Comparison of ENCODE assay signal across 14 mouse cellular contexts in genomic region chr4:132972101-132972500, GRCm38 (mm10). TPM values are rescaled to one million over a fixed set of nuclear protein-coding genes. Genes with fewer than 3 reads are reported as not detected.
A peak's percentile ranks its signal among the peaks of the same experiment; 100 is the strongest.
DNase-seq lines count a peak whose midpoint lies in the region; ATAC-seq and TF ChIP-seq lines count a peak whose summit lies in the region.
"Had no signal": no experiment of that assay in that cellular context is flagged by ENCODE, and none has a peak within 500 bp of the region (broad histone marks: within the 10 kb centered on the region; RNA-seq: fewer than 3 reads in every experiment).

No protein-coding gene starts in this region.

- H3K9me3 ChIP-seq in hindbrain, embryonic 10.5 days = no peaks in the 10 kb centered on the region
- no peaks in the 10 kb centered on the region for H3K9me3 ChIP-seq in hindbrain, embryonic 16.5 days (ENCODE audit: control insufficient read depth, low read length)
- H3K9me3 ChIP-seq in forebrain, embryonic 16.5 days (ENCODE audit: control insufficient read depth, low read length) = no peaks in the 10 kb centered on the region
- H3K9me3 ChIP-seq: forebrain, embryonic 10.5 days; hindbrain, embryonic 12.5 days; liver, embryonic 13.5 days had no signal

- no peak for ATAC-seq in hindbrain, embryonic 16.5 days
- no peak for ATAC-seq in forebrain, embryonic 16.5 days

- H3K36me3 ChIP-seq in hindbrain, embryonic 10.5 days = no peaks in the 10 kb centered on the region
- H3K36me3 ChIP-seq in hindbrain, embryonic 16.5 days (ENCODE audit: control insufficient read depth, insufficient read depth, low read length) = no peaks in the 10 kb centered on the region
- no peaks in the 10 kb centered on the region for H3K36me3 ChIP-seq in forebrain, embryonic 16.5 days (ENCODE audit: control insufficient read depth, insufficient read depth)
- H3K36me3 ChIP-seq: forebrain, embryonic 10.5 days; hindbrain, embryonic 12.5 days; liver, embryonic 13.5 days had no signal

- no peak overlapping the region for H3K9ac ChIP-seq in hindbrain, embryonic 16.5 days (ENCODE audit: low read depth, low read length)
- no peak overlapping the region for H3K9ac ChIP-seq in forebrain, embryonic 16.5 days (replicated peaks; ENCODE audit: low read depth, low read length)
- H3K9ac ChIP-seq: hindbrain, embryonic 12.5 days; liver, embryonic 13.5 days had no signal

- no peak for TF ChIP-seq POLR2A in bone marrow, adult 2 months (IDR thresholded peaks at IDR 0.05; ENCODE audit: borderline replicate concordance, control insufficient read depth, low read depth, low read length)

- no peak overlapping the region for H3K4me2 ChIP-seq in hindbrain, embryonic 16.5 days (ENCODE audit: low read length)
- H3K4me2 ChIP-seq in forebrain, embryonic 16.5 days (ENCODE audit: low read length) = no peak overlapping the region
- H3K4me2 ChIP-seq: hindbrain, embryonic 12.5 days; liver, embryonic 13.5 days had no signal

- DNase-seq in hindbrain, embryonic 10.5 days (ENCODE audit: low spot score) = no peak
- peak; percentile 73 for DNase-seq in CD4-positive helper T cell, adult 2 months (ENCODE audit: low read depth, low spot score)
- DNase-seq in thymus, adult 18-20 months = peak; percentile 50 to 73
- DNase-seq in right cerebral cortex, postnatal 10 days (ENCODE audit: low spot score in 2 of 2) = no peak
- no peak for DNase-seq in adrenal gland, adult 18-20 months (ENCODE audit: low spot score in 2 of 2)
- DNase-seq: adrenal gland, adult 8-10 months; kidney, adult 8-10 months; liver, embryonic 13.5 days had no signal

- TF ChIP-seq CTCF in bone marrow, adult 2 months (IDR thresholded peaks at IDR 0.05; ENCODE audit: control insufficient read depth, insufficient read depth, low read length) = no peak

- H3K27ac ChIP-seq in hindbrain, embryonic 10.5 days = 0 out of 2 replicates have a peak overlapping the region, but pooled peaks have one; percentile 2
- H3K27ac ChIP-seq in hindbrain, embryonic 16.5 days (ENCODE audit: low read depth, low read length) = no peak overlapping the region
- H3K27ac ChIP-seq in bone marrow, adult 2 months (ENCODE audit: control insufficient read depth, insufficient read depth, low read depth, low read length, poor library complexity) = peak overlapping the region; percentile 32
- no peak overlapping the region for H3K27ac ChIP-seq in forebrain, embryonic 16.5 days (ENCODE audit: low read length)
- H3K27ac ChIP-seq: forebrain, embryonic 10.5 days; hindbrain, embryonic 12.5 days; liver, embryonic 13.5 days had no signal

- 74% methylated on average over 3 of the region's 3 CpGs for WGBS in hindbrain, embryonic 10.5 days
- WGBS in hindbrain, embryonic 16.5 days = 83% methylated on average over 3 of the region's 3 CpGs
- 23% methylated on average over 3 of the region's 3 CpGs for WGBS in bone marrow, adult 2 months
- WGBS in forebrain, embryonic 16.5 days = 70% methylated on average over 3 of the region's 3 CpGs

- H3K4me1 ChIP-seq in hindbrain, embryonic 10.5 days (replicated peaks) = peaks cover 56% of the 10 kb centered on the region
- peaks cover 20% of the 10 kb centered on the region for H3K4me1 ChIP-seq in hindbrain, embryonic 16.5 days (ENCODE audit: control insufficient read depth, insufficient read depth, low read depth, low read length)
- peaks cover 12% of the 10 kb centered on the region for H3K4me1 ChIP-seq in bone marrow, adult 2 months (ENCODE audit: control insufficient read depth, insufficient read depth, low read length)
- H3K4me1 ChIP-seq in forebrain, embryonic 16.5 days (replicated peaks; ENCODE audit: control insufficient read depth, insufficient read depth, low read length) = peaks cover 18% of the 10 kb centered on the region

- no peak overlapping the region for H3K4me3 ChIP-seq in hindbrain, embryonic 10.5 days
- H3K4me3 ChIP-seq in hindbrain, embryonic 16.5 days (ENCODE audit: low read length) = no peak overlapping the region
- H3K4me3 ChIP-seq in bone marrow, adult 2 months (replicated peaks; ENCODE audit: control insufficient read depth, low read depth, low read length) = no peak overlapping the region
- no peak overlapping the region for H3K4me3 ChIP-seq in forebrain, embryonic 16.5 days (replicated peaks; ENCODE audit: low read length)
- H3K4me3 ChIP-seq: forebrain, embryonic 10.5 days; hindbrain, embryonic 12.5 days; liver, embryonic 13.5 days had no signal

- H3K27me3 ChIP-seq in hindbrain, embryonic 10.5 days (ENCODE audit: insufficient read depth, poor library complexity, severe bottlenecking) = peaks cover 59% of the 10 kb centered on the region
- H3K27me3 ChIP-seq in hindbrain, embryonic 16.5 days (replicated peaks; ENCODE audit: control insufficient read depth, insufficient read depth, low read length) = peaks cover 10% of the 10 kb centered on the region; the same call in 1 of the 2 replicates
- H3K27me3 ChIP-seq in forebrain, embryonic 16.5 days (replicated peaks; ENCODE audit: control insufficient read depth, insufficient read depth, low read length) = peaks cover 20% of the 10 kb centered on the region

RNA-seq across cellular contexts. Expression of gene Fgr, which starts 1.8 kb away (rescaled TPM):
- 0.14 TPM in 1 of 2 replicates, not detected in the other for polyA plus RNA-seq in hindbrain, embryonic 10.5 days (2016; fragmentation: Nextera tagmentation; extraction: Ambion mirVana)
- 0.16 and 0.23 TPM in 2 replicates for polyA plus RNA-seq in hindbrain, embryonic 16.5 days (2015; fragmentation: Nextera tagmentation; extraction: Ambion mirVana)
- polyA plus RNA-seq in bone marrow, adult 2 months (2011; ENCODE audit: insufficient read depth, insufficient read length, low replicate concordance, missing spikeins) = 16.1 and 53.3 TPM in 2 replicates
- not detected in 2 replicates for polyA plus RNA-seq in forebrain, embryonic 16.5 days (2015; fragmentation: Nextera tagmentation; extraction: Ambion mirVana)
- total RNA-seq in adrenal gland, adult 18-20 months (2021) = under 1 TPM; 0.43 to 0.58 TPM
- total RNA-seq: left cerebral cortex, postnatal 14 days had no signal

RNA-seq across cellular contexts. Expression of gene Ahdc1, which starts 39.0 kb away (rescaled TPM):
- polyA plus RNA-seq in hindbrain, embryonic 10.5 days (2016; fragmentation: Nextera tagmentation; extraction: Ambion mirVana) = 9.0 and 9.7 TPM in 2 replicates
- polyA plus RNA-seq in hindbrain, embryonic 16.5 days (2015; fragmentation: Nextera tagmentation; extraction: Ambion mirVana) = 10.4 and 11.6 TPM in 2 replicates
- 20.1 and 21.7 TPM in 2 replicates for polyA plus RNA-seq in bone marrow, adult 2 months (2011; ENCODE audit: insufficient read depth, insufficient read length, low replicate concordance, missing spikeins)
- 13.0 and 13.7 TPM in 2 replicates for polyA plus RNA-seq in forebrain, embryonic 16.5 days (2015; fragmentation: Nextera tagmentation; extraction: Ambion mirVana)
- 10 to 100 TPM; 72.1 to 86.9 TPM for total RNA-seq in adrenal gland, adult 18-20 months (2021)

RNA-seq across cellular contexts. Expression of gene Fam76a, which starts 49.7 kb away (rescaled TPM):
- 32.9 and 33.2 TPM in 2 replicates for polyA plus RNA-seq in hindbrain, embryonic 10.5 days (2016; fragmentation: Nextera tagmentation; extraction: Ambion mirVana)
- 33.5 and 40.6 TPM in 2 replicates for polyA plus RNA-seq in hindbrain, embryonic 16.5 days (2015; fragmentation: Nextera tagmentation; extraction: Ambion mirVana)
- 12.8 and 19.1 TPM in 2 replicates for polyA plus RNA-seq in bone marrow, adult 2 months (2011; ENCODE audit: insufficient read depth, insufficient read length, low replicate concordance, missing spikeins)
- polyA plus RNA-seq in forebrain, embryonic 16.5 days (2015; fragmentation: Nextera tagmentation; extraction: Ambion mirVana) = 51.0 and 53.4 TPM in 2 replicates
- total RNA-seq in adrenal gland, adult 18-20 months (2021) = 10 to 100 TPM; 25.2 to 26.1 TPM

Comparison
In these comparisons a context has a peak if more than half of its experiments do, and no peak if none do; other contexts are left out.
1. H3K27ac ChIP-seq: peak in hindbrain, embryonic 10.5 days (single experiment) and bone marrow, adult 2 months (single experiment); none in hindbrain, embryonic 16.5 days (single experiment) and forebrain, embryonic 16.5 days (single experiment).
2. DNase-seq: peak in CD4-positive helper T cell, adult 2 months (single experiment) and thymus, adult 18-20 months (2 of 2); none in hindbrain, embryonic 10.5 days (single experiment), right cerebral cortex, postnatal 10 days (0 of 2) and adrenal gland, adult 18-20 months (0 of 2).
3. RNA of gene Fgr, which starts 1.8 kb away (polyA plus RNA-seq): 16.1 to 53.3 TPM in bone marrow, adult 2 months; 0.16 to 0.23 TPM in hindbrain, embryonic 16.5 days, 0.14 TPM in hindbrain, embryonic 10.5 days and not detected in forebrain, embryonic 16.5 days; every median in the first group is over 10 times any median in the second.